ENCODE assay signal across 27 mouse cellular contexts in genomic region chr3:90589947-90590346, GRCm38 (mm10). TPM values are rescaled to one million over a fixed set of nuclear protein-coding genes. Genes with fewer than 3 reads are reported as not detected.
DNase-seq lines count a peak whose midpoint lies in the region; ATAC-seq and TF ChIP-seq lines count a peak whose summit lies in the region.
"Had no signal": no experiment of that assay in that cellular context is flagged by ENCODE, and none has a peak within 500 bp of the region (broad histone marks: within the 10 kb centered on the region; RNA-seq: fewer than 3 reads in every experiment).

S100a2 (plus strand) TSS chr3:90590247.

- H3K9me3 ChIP-seq in liver, postnatal 0 days (ENCODE audit: low read length): no peaks in the 10 kb centered on the region
- H3K9me3 ChIP-seq in liver, embryonic 12.5 days (replicated peaks): no peaks in the 10 kb centered on the region
- no peaks in the 10 kb centered on the region for H3K9me3 ChIP-seq in stomach, embryonic 16.5 days (replicated peaks; ENCODE audit: control insufficient read depth, low read length)
- H3K9me3 ChIP-seq: embryonic facial prominence, embryonic 12.5 days; hindbrain, embryonic 15.5 days; limb, embryonic 10.5 days; midbrain, embryonic 12.5 days; neural tube, embryonic 12.5 days had no signal

- no peak for DNase-seq in liver, postnatal 0 days
- DNase-seq in c-Kit-positive CD71-positive TER-119-positive erythroid progenitor cells, embryonic 14.5 days (ENCODE audit: low spot score): no peak
- DNase-seq: adrenal gland, adult 2 months; cerebellum, postnatal 10 days; kidney, postnatal 14 days had no signal

- 75% methylated on average over 8 of the region's 8 CpGs for WGBS in liver, postnatal 0 days (ENCODE audit: insufficient replicate concordance)
- 60% methylated on average over 8 of the region's 8 CpGs for WGBS in liver, embryonic 12.5 days (ENCODE audit: insufficient replicate concordance)
- WGBS in stomach, embryonic 16.5 days: 80% methylated on average over 8 of the region's 8 CpGs

- 0 out of 2 replicates have a peak within 1 kb of the TSS, but pooled peaks have one; percentile 1 for H3K4me2 ChIP-seq in liver, postnatal 0 days (ENCODE audit: low read depth, low read length)
- no peak within 1 kb of the TSS for H3K4me2 ChIP-seq in liver, embryonic 12.5 days
- no peak within 1 kb of the TSS for H3K4me2 ChIP-seq in stomach, embryonic 16.5 days (ENCODE audit: low read depth, low read length)
- H3K4me2 ChIP-seq: embryonic facial prominence, embryonic 12.5 days; forebrain, embryonic 13.5 days; hindbrain, embryonic 15.5 days; midbrain, embryonic 12.5 days; neural tube, embryonic 12.5 days had no signal

- TF ChIP-seq EP300 in liver, postnatal 0 days (IDR thresholded peaks at IDR 0.05; ENCODE audit: low read depth): no peak

- no peak for TF ChIP-seq POLR2A in bone marrow macrophage, adult 2 months (IDR thresholded peaks at IDR 0.05; ENCODE audit: borderline replicate concordance, low read depth, low read length)
- no peak for TF ChIP-seq POLR2A in embryonic fibroblast, embryonic 13.5 days (IDR thresholded peaks at IDR 0.05; ENCODE audit: low read depth, low read length)

- no peak for ATAC-seq in liver, postnatal 0 days
- no peak for ATAC-seq in liver, embryonic 12.5 days
- no peak for ATAC-seq in stomach, embryonic 16.5 days (ENCODE audit: insufficient read depth, low FRiP score)
- ATAC-seq in monocyte, adult 5-6 weeks (replicated peaks; ENCODE audit: insufficient number of reproducible peaks, low FRiP score, low TSS enrichment, poor library complexity, severe bottlenecking): no peak
- ATAC-seq: forebrain, embryonic 13.5 days; intestine, embryonic 16.5 days; lung, postnatal 0 days had no signal

- H3K27ac ChIP-seq in liver, postnatal 0 days (ENCODE audit: low read depth): peak within 1 kb of the TSS; percentile 67
- H3K27ac ChIP-seq in liver, embryonic 12.5 days: no peak within 1 kb of the TSS
- H3K27ac ChIP-seq in bone marrow macrophage, adult 2 months (ENCODE audit: insufficient read depth, low read depth, low read length): peak within 1 kb of the TSS; percentile 51
- peak within 1 kb of the TSS; percentile 68 for H3K27ac ChIP-seq in embryonic fibroblast, embryonic 13.5 days (ENCODE audit: insufficient read depth, low read length)
- peak within 1 kb of the TSS; percentile 53; the same call in 1 of the 2 replicates for H3K27ac ChIP-seq in stomach, embryonic 16.5 days (ENCODE audit: low read length)
- H3K27ac ChIP-seq: embryonic facial prominence, embryonic 12.5 days; forebrain, embryonic 13.5 days; hindbrain, embryonic 15.5 days; limb, embryonic 10.5 days; midbrain, embryonic 12.5 days; neural tube, embryonic 12.5 days had no signal

- peaks cover 10% of the 10 kb centered on the region; the same call in 1 of the 2 replicates for H3K4me1 ChIP-seq in liver, postnatal 0 days (ENCODE audit: insufficient read depth)
- H3K4me1 ChIP-seq in liver, embryonic 12.5 days: no peaks in the 10 kb centered on the region; the same call in 1 of the 2 replicates
- peaks cover 53% of the 10 kb centered on the region for H3K4me1 ChIP-seq in bone marrow macrophage, adult 2 months (ENCODE audit: control insufficient read depth, insufficient read depth, low read length)
- peaks cover 24% of the 10 kb centered on the region for H3K4me1 ChIP-seq in embryonic fibroblast, embryonic 13.5 days (ENCODE audit: control insufficient read depth, insufficient read depth, low read length)
- H3K4me1 ChIP-seq in stomach, embryonic 16.5 days (ENCODE audit: control insufficient read depth, insufficient read depth, low read length): peaks cover 13% of the 10 kb centered on the region; the same call in 1 of the 2 replicates
- H3K4me1 ChIP-seq: embryonic facial prominence, embryonic 12.5 days; forebrain, embryonic 13.5 days; hindbrain, embryonic 15.5 days; limb, embryonic 10.5 days; midbrain, embryonic 12.5 days; neural tube, embryonic 12.5 days had no signal

- H3K36me3 ChIP-seq in liver, postnatal 0 days (replicated peaks; ENCODE audit: insufficient read depth, low read length): no peaks in the 10 kb centered on the region
- H3K36me3 ChIP-seq in liver, embryonic 12.5 days: no peaks in the 10 kb centered on the region
- H3K36me3 ChIP-seq in stomach, embryonic 16.5 days (ENCODE audit: control insufficient read depth, insufficient read depth, low read length): no peaks in the 10 kb centered on the region
- H3K36me3 ChIP-seq: embryonic facial prominence, embryonic 12.5 days; hindbrain, embryonic 15.5 days; limb, embryonic 10.5 days; midbrain, embryonic 12.5 days; neural tube, embryonic 12.5 days had no signal

- TF ChIP-seq CTCF in liver, postnatal 0 days (IDR thresholded peaks at IDR 0.05; ENCODE audit: low read depth): no peak
- TF ChIP-seq CTCF in bone marrow macrophage, adult 2 months (IDR thresholded peaks at IDR 0.05; ENCODE audit: low read depth, low read length): no peak
- no peak for TF ChIP-seq CTCF in embryonic fibroblast, embryonic 13.5 days (IDR thresholded peaks at IDR 0.05; ENCODE audit: borderline replicate concordance, insufficient read depth, low read length)

- H3K4me3 ChIP-seq in liver, postnatal 0 days (ENCODE audit: low read depth, low read length): no peak within 1 kb of the TSS
- no peak within 1 kb of the TSS for H3K4me3 ChIP-seq in liver, embryonic 12.5 days
- no peak within 1 kb of the TSS for H3K4me3 ChIP-seq in bone marrow macrophage, adult 2 months (ENCODE audit: insufficient read depth, low read length)
- H3K4me3 ChIP-seq in embryonic fibroblast, embryonic 13.5 days (ENCODE audit: insufficient read depth, low read length): no peak within 1 kb of the TSS
- no peak within 1 kb of the TSS for H3K4me3 ChIP-seq in stomach, embryonic 16.5 days (replicated peaks; ENCODE audit: low read length)
- H3K4me3 ChIP-seq: embryonic facial prominence, embryonic 12.5 days; forebrain, embryonic 13.5 days; hindbrain, embryonic 15.5 days; limb, embryonic 10.5 days; midbrain, embryonic 12.5 days; neural tube, embryonic 12.5 days had no signal

- no peak within 1 kb of the TSS for H3K9ac ChIP-seq in liver, postnatal 0 days (replicated peaks)
- H3K9ac ChIP-seq in liver, embryonic 12.5 days: no peak within 1 kb of the TSS
- H3K9ac ChIP-seq in stomach, embryonic 16.5 days (ENCODE audit: low read length): no peak within 1 kb of the TSS
- H3K9ac ChIP-seq: embryonic facial prominence, embryonic 12.5 days; forebrain, embryonic 13.5 days; hindbrain, embryonic 15.5 days; midbrain, embryonic 12.5 days; neural tube, embryonic 12.5 days had no signal

- H3K27me3 ChIP-seq in liver, postnatal 0 days (ENCODE audit: insufficient read depth, low read length): no peaks in the 10 kb centered on the region
- H3K27me3 ChIP-seq in liver, embryonic 12.5 days (replicated peaks): no peaks in the 10 kb centered on the region
- H3K27me3 ChIP-seq in stomach, embryonic 16.5 days (ENCODE audit: control insufficient read depth, insufficient read depth, low read length): no peaks in the 10 kb centered on the region
- H3K27me3 ChIP-seq: embryonic facial prominence, embryonic 12.5 days; forebrain, embryonic 13.5 days; hindbrain, embryonic 15.5 days; midbrain, embryonic 12.5 days; neural tube, embryonic 12.5 days had no signal

RNA-seq across cellular contexts. Expression of gene S100a2, which starts in this region (rescaled TPM):
- not detected in 2 replicates for polyA plus RNA-seq in liver, postnatal 0 days (2015; fragmentation: Nextera tagmentation; extraction: Ambion mirVana)
- not detected in 2 replicates for polyA plus RNA-seq in liver, embryonic 12.5 days (2016; fragmentation: Nextera tagmentation; extraction: Ambion mirVana)
- not detected in 2 replicates for polyA plus RNA-seq in bone marrow macrophage, adult 2 months (2012; ENCODE audit: insufficient read depth, insufficient read length, missing spikeins)
- polyA plus RNA-seq in embryonic fibroblast, embryonic 13.5 days (2011; ENCODE audit: insufficient read length, low read depth, missing spikeins): not detected in 2 replicates
- polyA plus RNA-seq in stomach, embryonic 16.5 days (2015; fragmentation: Nextera tagmentation; extraction: Ambion mirVana): 0.93 and 1.3 TPM in 2 replicates
- not detected in 3 replicates for total RNA-seq in monocyte, adult 5-6 weeks (2017)
- total RNA-seq: adrenal gland, adult 2 months; gastrocnemius, adult 18-20 months; hematopoietic stem cell, adult 5-6 weeks; layer of hippocampus, adult 18-20 months; layer of hippocampus, postnatal 25 days; liver, adult 2 months; MEL had no signal
- polyA plus RNA-seq: adrenal gland, adult 2 months; C2C12; embryonic facial prominence, embryonic 12.5 days; forebrain, embryonic 13.5 days; gonadal fat pad, adult 2 months; heart, embryonic 16.5 days; hindbrain, embryonic 15.5 days; intestine, embryonic 16.5 days; limb, embryonic 10.5 days; liver, adult 2 months; midbrain, embryonic 12.5 days; neural tube, embryonic 12.5 days had no signal
